Mouse (Mus musculus): ENCODE results near the gene Gm39566. TPM values are rescaled to one million over a fixed set of nuclear protein-coding genes. Genes with fewer than 3 reads are reported as not detected.

Gm39566 gene
- polyA plus RNA-seq, 1 experiment from 2014 or later: not detected

DNA sequence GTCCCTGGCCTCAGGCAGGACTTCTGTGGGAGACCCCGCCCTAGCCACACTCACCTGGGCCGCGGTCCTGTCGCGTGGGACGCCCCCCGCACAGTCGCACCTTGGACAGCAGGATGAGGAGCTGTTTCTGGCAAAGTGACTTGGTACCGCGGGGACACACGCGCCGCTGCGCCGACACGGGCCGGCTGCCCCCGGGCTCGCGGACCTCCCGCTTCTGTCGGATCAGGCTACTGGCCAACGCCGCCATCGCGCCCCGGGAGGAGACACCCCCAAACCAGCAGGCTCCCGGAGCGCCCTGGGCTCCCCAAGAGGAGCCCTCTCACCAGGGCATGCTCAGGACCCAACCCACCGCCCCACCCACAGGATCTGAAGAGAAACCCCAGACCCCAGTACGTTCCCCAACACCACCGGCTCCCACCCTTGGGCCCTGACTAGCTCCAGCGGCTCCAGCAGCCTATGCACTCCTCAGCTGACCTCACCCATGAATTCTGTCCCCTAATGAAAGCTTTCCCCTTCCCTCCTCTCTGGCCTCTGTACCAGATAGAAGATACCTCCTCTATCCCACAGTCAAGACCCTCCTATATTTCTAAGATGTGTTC, 13.6 kb downstream of the Gm39566 start, which contains the start of gene Fgf11:
TSS of gene Fgf11 (minus strand) at position 479 of the 599 bp plus-strand sequence.
- H3K4me2 ChIP-seq (ENCODE audit: low read length): peak within 1 kb of the TSS; percentile 85
- H3K36me3 ChIP-seq (ENCODE audit: control insufficient read depth, insufficient read depth, low read length): no peaks in the 10 kb centered on the region
- peaks cover 50% of the 10 kb centered on the region for H3K4me1 ChIP-seq (ENCODE audit: control insufficient read depth, insufficient read depth, low read depth, low read length)
- peak within 1 kb of the TSS; percentile 61 for H3K4me3 ChIP-seq (ENCODE audit: low read length)
- peak within 1 kb of the TSS; percentile 85 for H3K9ac ChIP-seq (ENCODE audit: low read depth, low read length)
- no peak for ATAC-seq
- peak within 1 kb of the TSS; percentile 95 for H3K27ac ChIP-seq (ENCODE audit: low read depth, low read length)
- WGBS: under 1% methylated on average over 33 of the region's 33 CpGs
- peaks cover 14% of the 10 kb centered on the region for H3K27me3 ChIP-seq (replicated peaks; ENCODE audit: control insufficient read depth, insufficient read depth, low read length)
- H3K9me3 ChIP-seq (ENCODE audit: control insufficient read depth, low read length): no peaks in the 10 kb centered on the region

DNA sequence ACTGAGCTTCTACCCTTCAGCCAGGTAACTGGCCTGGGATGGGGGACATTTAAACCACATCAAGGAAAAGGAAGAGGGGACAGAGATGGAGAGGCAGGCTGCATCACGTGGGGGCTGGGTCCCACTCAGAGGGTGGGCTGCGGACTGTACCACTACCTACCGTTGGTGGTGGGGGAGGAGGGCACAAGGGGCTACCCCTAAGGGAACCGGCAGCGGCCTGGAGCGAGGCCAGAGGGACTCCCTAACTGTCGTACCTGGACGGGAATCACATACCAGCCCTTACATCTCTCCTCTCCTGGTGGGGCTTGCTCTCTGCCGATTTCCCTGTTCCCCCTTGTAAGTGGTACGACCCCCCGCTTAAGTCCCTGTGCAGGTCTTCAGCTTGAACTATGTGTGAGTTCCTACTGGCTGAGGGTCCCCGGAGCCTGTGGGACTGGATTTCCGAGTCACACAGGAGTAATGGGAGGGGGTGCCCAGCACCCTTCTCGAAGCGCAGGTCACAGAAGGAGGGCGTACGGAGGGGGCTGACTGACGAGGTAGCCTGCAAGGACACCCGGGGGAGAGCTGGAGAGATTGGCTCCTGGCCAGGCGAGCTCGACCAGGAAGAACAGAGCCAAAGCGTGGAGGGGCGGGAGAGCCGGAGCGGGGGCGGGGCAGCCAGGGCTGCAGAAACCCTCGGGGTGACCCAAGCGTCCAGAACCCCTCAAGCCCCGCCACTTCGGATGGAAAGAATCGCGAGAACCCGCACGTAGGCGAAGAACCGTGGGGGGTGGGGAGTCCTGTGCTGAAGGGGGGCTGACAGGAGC, 14.5 kb downstream of the Gm39566 start:
- no peaks in the 10 kb centered on the region for H3K36me3 ChIP-seq (ENCODE audit: control insufficient read depth, insufficient read depth, low read length)
- H3K4me2 ChIP-seq (ENCODE audit: low read length): peak overlapping the region; percentile 85
- peak overlapping the region; percentile 61 for H3K4me3 ChIP-seq (ENCODE audit: low read length)
- H3K27me3 ChIP-seq (replicated peaks; ENCODE audit: control insufficient read depth, insufficient read depth, low read length): peaks cover 7% of the 10 kb centered on the region
- peak; percentile 81 for ATAC-seq
- H3K9ac ChIP-seq (ENCODE audit: low read depth, low read length): peak overlapping the region; percentile 85
- peak overlapping the region; percentile 95 for H3K27ac ChIP-seq (ENCODE audit: low read depth, low read length)
- peaks cover 52% of the 10 kb centered on the region for H3K4me1 ChIP-seq (ENCODE audit: control insufficient read depth, insufficient read depth, low read depth, low read length)
- WGBS: 0% methylated on average over 34 of the region's 36 CpGs
- no peaks in the 10 kb centered on the region for H3K9me3 ChIP-seq (ENCODE audit: control insufficient read depth, low read length)

DNA sequence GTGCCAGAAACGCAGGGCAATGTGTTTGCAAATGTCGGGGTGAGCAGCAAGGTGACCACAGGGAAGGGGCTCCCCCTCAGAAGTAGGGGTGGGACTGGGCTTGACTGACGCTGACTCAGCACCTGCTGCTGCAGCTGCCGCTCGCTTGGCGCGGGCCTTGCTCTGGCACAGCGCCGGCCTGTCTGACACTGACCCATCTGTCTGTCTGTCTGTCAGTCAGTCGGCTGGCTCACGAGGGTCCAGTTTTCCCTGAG, 15.0 kb downstream of the Gm39566 start:
- Histone ChIP-seq H3K9ac (ENCODE audit: low read depth, low read length) (peak overlapping the region; percentile 85), H3K4me2 (ENCODE audit: low read length) (peak overlapping the region; percentile 85), H3K4me3 (ENCODE audit: low read length) (peak overlapping the region; percentile 61), H3K27me3 (replicated peaks; ENCODE audit: control insufficient read depth, insufficient read depth, low read length) (peaks cover 7% of the 10 kb centered on the region), H3K36me3 (ENCODE audit: control insufficient read depth, insufficient read depth, low read length) (no peaks in the 10 kb centered on the region), H3K9me3 (ENCODE audit: control insufficient read depth, low read length) (no peaks in the 10 kb centered on the region), H3K4me1 (ENCODE audit: control insufficient read depth, insufficient read depth, low read depth, low read length) (peaks cover 54% of the 10 kb centered on the region), H3K27ac (ENCODE audit: low read depth, low read length) (peak overlapping the region; percentile 95)
- peak; percentile 1; the same call in 1 of the 2 replicates for ATAC-seq
- under 1% methylated on average over 11 of the region's 11 CpGs for WGBS

DNA sequence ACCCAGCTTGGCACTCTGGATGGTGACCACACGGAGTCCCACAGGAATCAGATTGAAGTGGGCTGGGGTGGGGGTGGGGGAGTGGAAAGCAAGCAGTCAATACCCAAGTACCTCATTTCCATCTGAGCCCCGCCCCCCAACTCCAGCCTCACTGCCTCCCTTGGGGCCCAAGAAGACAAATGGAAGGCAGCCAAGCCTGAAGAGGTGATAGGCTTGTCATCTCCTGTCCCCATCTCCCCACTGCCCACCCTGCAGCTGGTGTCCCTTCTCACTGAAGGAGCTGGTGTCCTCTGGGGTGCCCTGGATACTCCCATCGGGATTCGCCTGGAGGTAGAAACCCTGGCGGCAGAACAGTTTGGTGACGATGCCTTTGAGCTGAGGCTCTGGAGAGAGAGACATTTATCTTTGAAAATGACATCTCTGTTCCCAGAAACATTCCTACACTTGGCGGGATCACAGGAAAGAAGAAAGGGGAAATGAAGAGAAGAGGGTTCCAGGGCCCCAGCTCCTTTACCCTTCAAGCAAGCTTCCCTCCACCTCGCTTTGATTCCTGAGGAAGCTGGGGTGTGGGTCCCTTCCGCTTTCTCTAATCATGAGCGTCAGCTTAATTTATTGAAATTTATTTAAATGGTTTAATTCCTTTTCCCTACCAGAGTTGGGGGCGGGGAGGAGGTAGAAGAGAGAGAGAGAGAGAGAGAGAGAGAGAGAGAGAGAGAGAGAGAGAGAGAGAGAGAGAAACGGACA, 15.5 kb downstream of the Gm39566 start:
- 16% methylated on average over 12 of the region's 12 CpGs for WGBS
- H3K36me3 ChIP-seq (ENCODE audit: control insufficient read depth, insufficient read depth, low read length): no peaks in the 10 kb centered on the region
- H3K9me3 ChIP-seq (ENCODE audit: control insufficient read depth, low read length): no peaks in the 10 kb centered on the region
- ATAC-seq: no peak
- peak overlapping the region; percentile 95 for H3K27ac ChIP-seq (ENCODE audit: low read depth, low read length)
- peak overlapping the region; percentile 85 for H3K9ac ChIP-seq (ENCODE audit: low read depth, low read length)
- peaks cover 2% of the 10 kb centered on the region for H3K27me3 ChIP-seq (replicated peaks; ENCODE audit: control insufficient read depth, insufficient read depth, low read length)
- peak overlapping the region; percentile 85 for H3K4me2 ChIP-seq (ENCODE audit: low read length)
- H3K4me1 ChIP-seq (ENCODE audit: control insufficient read depth, insufficient read depth, low read depth, low read length): peaks cover 49% of the 10 kb centered on the region
- peak overlapping the region; percentile 61 for H3K4me3 ChIP-seq (ENCODE audit: low read length)

DNA sequence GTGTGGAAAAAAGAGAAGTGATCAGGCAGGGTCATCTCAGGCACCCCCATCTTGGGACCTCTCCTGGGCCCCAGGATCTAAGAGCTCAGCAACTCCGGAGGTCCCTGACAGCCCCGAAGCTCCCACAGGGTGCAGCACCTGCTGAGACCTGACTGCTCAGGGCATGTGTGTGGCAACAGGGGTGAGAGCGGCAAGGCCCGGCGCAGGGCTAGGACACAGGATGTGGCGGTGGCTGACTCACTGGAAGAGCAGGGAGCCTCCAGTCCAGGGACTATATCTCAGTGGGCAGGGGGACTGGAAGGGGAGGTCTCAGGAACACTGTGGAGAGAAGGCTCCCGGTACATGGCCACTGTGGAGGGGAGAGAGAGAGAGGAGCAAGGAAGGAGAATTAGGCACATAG, 17.2 kb downstream of the Gm39566 start:
- WGBS: 88% methylated on average over 7 of the region's 7 CpGs
- H3K4me2 ChIP-seq (ENCODE audit: low read length): no peak overlapping the region
- H3K4me1 ChIP-seq (ENCODE audit: control insufficient read depth, insufficient read depth, low read depth, low read length): peaks cover 35% of the 10 kb centered on the region
- ATAC-seq: no peak
- H3K27me3 ChIP-seq (replicated peaks; ENCODE audit: control insufficient read depth, insufficient read depth, low read length): peaks cover 4% of the 10 kb centered on the region
- no peaks in the 10 kb centered on the region for H3K36me3 ChIP-seq (ENCODE audit: control insufficient read depth, insufficient read depth, low read length)
- no peak overlapping the region for H3K27ac ChIP-seq (ENCODE audit: low read depth, low read length)
- H3K4me3 ChIP-seq (ENCODE audit: low read length): no peak overlapping the region
- H3K9ac ChIP-seq (ENCODE audit: low read depth, low read length): no peak overlapping the region
- H3K9me3 ChIP-seq (ENCODE audit: control insufficient read depth, low read length): no peaks in the 10 kb centered on the region

DNA sequence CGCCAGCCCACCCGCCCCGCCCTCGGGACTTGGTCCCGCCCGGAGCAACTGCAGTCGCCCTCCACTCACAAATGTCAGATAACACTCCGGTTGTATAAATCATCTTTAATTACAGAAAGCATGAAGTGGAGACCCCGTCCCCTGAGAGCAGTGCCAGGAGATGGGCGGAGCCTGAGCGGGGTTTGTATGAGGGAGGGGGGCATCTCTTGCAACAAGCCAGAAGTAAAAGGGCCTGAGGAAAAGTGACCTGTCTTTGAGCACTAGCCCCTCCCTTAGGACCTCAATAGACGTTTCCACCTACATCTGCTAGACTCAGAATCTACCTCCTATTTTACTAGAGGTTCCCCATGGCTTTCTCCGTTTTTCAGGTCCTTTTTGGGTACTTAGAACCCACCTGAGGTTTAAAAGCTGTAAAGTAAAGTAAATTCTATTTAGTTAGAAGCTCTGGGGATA, 19.1 kb downstream of the Gm39566 start:
- Histone ChIP-seq H3K4me3 (ENCODE audit: low read length) (peak overlapping the region; percentile 51), H3K9ac (ENCODE audit: low read depth, low read length) (peak overlapping the region; percentile 60), H3K27ac (ENCODE audit: low read depth, low read length) (no peak overlapping the region), H3K4me1 (ENCODE audit: control insufficient read depth, insufficient read depth, low read depth, low read length) (peaks cover 19% of the 10 kb centered on the region), H3K27me3 (replicated peaks; ENCODE audit: control insufficient read depth, insufficient read depth, low read length) (peaks cover 4% of the 10 kb centered on the region), H3K36me3 (ENCODE audit: control insufficient read depth, insufficient read depth, low read length) (no peaks in the 10 kb centered on the region), H3K9me3 (ENCODE audit: control insufficient read depth, low read length) (no peaks in the 10 kb centered on the region), H3K4me2 (ENCODE audit: low read length) (peak overlapping the region; percentile 90)
- no peak for ATAC-seq
- WGBS: 3% methylated on average over 13 of the region's 13 CpGs

DNA sequence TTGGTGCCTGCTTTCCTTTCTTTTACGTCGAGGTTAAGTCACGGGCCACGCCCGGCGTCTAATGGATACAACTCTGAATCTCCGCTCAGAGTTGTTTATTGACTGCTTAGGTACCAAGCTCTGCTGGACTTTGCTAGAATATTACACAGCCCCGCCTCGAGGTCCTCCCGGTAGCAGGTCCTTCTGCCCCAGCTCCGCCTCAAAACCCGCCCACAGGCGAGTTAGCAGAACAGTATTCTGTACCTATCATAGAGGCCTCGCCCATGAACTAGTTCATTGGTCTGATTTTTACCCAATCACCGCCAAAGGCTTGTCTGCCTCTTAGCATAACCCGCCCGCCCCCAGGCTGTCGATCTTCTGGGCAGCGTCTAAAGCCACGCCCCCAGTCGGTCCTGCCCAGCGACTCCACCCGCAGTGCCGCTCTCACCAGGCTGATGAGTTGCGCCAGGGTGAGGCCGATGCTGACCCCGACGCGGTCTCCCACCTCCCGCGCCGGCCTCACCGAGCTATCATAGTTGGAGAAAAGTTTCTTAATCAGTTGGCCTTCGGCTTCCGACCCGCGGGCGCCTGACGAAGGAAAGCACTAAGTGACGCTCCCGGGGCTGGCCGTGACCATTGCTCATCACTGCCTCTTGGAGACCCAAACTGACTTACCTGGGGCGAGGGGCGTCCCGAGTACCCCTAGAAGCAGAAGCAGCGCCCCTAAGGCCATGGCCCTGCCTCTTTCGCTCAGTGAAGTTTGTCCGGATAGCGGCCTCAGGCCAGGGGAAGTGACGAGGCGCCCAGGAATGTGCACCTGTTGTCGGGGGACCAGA, 19.7 kb downstream of the Gm39566 start, which contains the start of gene Chrnb1:
TSS of gene Chrnb1 (minus strand) at position 776 of the 815 bp plus-strand sequence.
- 2% methylated on average over 52 of the region's 52 CpGs for WGBS
- ATAC-seq: peak; percentile 95
- Histone ChIP-seq H3K27me3 (replicated peaks; ENCODE audit: control insufficient read depth, insufficient read depth, low read length) (peaks cover 4% of the 10 kb centered on the region), H3K36me3 (ENCODE audit: control insufficient read depth, insufficient read depth, low read length) (no peaks in the 10 kb centered on the region), H3K4me2 (ENCODE audit: low read length) (peak within 1 kb of the TSS; percentile 90), H3K9me3 (ENCODE audit: control insufficient read depth, low read length) (no peaks in the 10 kb centered on the region), H3K4me3 (ENCODE audit: low read length) (peak within 1 kb of the TSS; percentile 51), H3K9ac (ENCODE audit: low read depth, low read length) (peak within 1 kb of the TSS; percentile 60), H3K4me1 (ENCODE audit: control insufficient read depth, insufficient read depth, low read depth, low read length) (peaks cover 18% of the 10 kb centered on the region), H3K27ac (ENCODE audit: low read depth, low read length) (no peak within 1 kb of the TSS)

DNA sequence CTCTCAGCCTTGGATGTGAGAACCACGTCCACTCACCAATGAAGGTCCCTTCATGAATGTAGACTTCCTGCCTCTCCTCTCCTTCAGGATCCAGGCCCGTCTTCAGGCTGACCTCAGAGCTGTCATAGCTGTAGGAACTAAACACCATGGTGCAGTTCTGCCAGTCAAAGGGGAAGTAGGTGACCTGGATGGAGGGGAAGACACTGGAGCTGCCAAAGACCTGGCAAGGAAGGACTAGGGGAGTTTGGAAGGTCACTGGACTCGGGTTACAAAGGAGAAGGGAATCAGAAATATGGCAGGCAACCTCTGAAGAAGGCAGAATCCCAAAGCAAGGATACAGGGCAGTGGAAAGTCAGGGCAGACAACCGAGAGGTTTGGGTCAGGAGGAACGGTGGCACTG, 21.7 kb downstream of the Gm39566 start:
- H3K27me3 ChIP-seq (replicated peaks; ENCODE audit: control insufficient read depth, insufficient read depth, low read length): peaks cover 4% of the 10 kb centered on the region
- H3K4me3 ChIP-seq (ENCODE audit: low read length): no peak overlapping the region
- 66% methylated on average over 5 of the region's 5 CpGs for WGBS
- no peak overlapping the region for H3K27ac ChIP-seq (ENCODE audit: low read depth, low read length)
- peaks cover 5% of the 10 kb centered on the region; the same call in 1 of the 2 replicates for H3K4me1 ChIP-seq (ENCODE audit: control insufficient read depth, insufficient read depth, low read depth, low read length)
- no peaks in the 10 kb centered on the region for H3K9me3 ChIP-seq (ENCODE audit: control insufficient read depth, low read length)
- no peak overlapping the region for H3K4me2 ChIP-seq (ENCODE audit: low read length)
- H3K36me3 ChIP-seq (ENCODE audit: control insufficient read depth, insufficient read depth, low read length): no peaks in the 10 kb centered on the region
- no peak overlapping the region for H3K9ac ChIP-seq (ENCODE audit: low read depth, low read length)
- ATAC-seq: no peak

All from hindbrain, embryonic 16.5 days (tissue).